Mouse (Mus musculus) neural tube, embryonic 11.5 days (tissue): ENCODE data around the gene Khk. TPM values are rescaled to one million over a fixed set of nuclear protein-coding genes. Genes with fewer than 3 reads are reported as not detected.
A peak's percentile ranks its signal among the peaks of the same experiment; 100 is the strongest.

Experiments used
- ATAC-seq: fragments of 200-750 bp; cut with Nextera tagmentation; 2 replicates; pipeline ENCODE4 v1.8.0; 2017; ENCODE audit warnings: moderate number of reproducible peaks, mild to moderate bottlenecking, moderate TSS enrichment, moderate library complexity; ENCODE audit not compliant: insufficient read depth, low FRiP score, low TSS enrichment
- DNase-seq: peaks from one replicate; pipeline ENCODE4 v3.0.0-alpha.2; 2015; ENCODE audit warnings: low spot score
- H3K27ac ChIP-seq: fragments of 300-500 bp; sonication (generic); 2 replicates; pipeline ENCODE4 v1.5.1; 2014; ENCODE audit warnings: low read depth, mild to moderate bottlenecking, low read length
- H3K27me3 ChIP-seq: fragments of 300-500 bp; sonication (generic); 2 replicates; pipeline ENCODE4 v1.6.1; 2014; ENCODE audit warnings: mild to moderate bottlenecking, low read length, mixed read lengths; ENCODE audit not compliant: control insufficient read depth, insufficient read depth
- H3K36me3 ChIP-seq: fragments of 300-500 bp; sonication (generic); 2 replicates; pipeline ENCODE4 v1.6.1; 2014; ENCODE audit warnings: mild to moderate bottlenecking, low read length, moderate library complexity, mixed read lengths; ENCODE audit not compliant: control insufficient read depth, insufficient read depth
- H3K4me1 ChIP-seq: fragments of 300-500 bp; sonication (generic); 2 replicates; pipeline ENCODE4 v1.6.1; 2014; ENCODE audit warnings: low read length, mixed read lengths; ENCODE audit not compliant: control insufficient read depth, insufficient read depth
- H3K4me2 ChIP-seq: fragments of 300-500 bp; sonication (generic); 2 replicates; pipeline ENCODE4 v1.6.1; 2014; ENCODE audit warnings: low read depth, mild to moderate bottlenecking, moderate library complexity
- H3K4me3 ChIP-seq: fragments of 300-500 bp; sonication (generic); 2 replicates; pipeline ENCODE4 v1.5.1; 2014; ENCODE audit warnings: low read depth, low read length
- H3K9ac ChIP-seq: fragments of 300-500 bp; sonication (generic); 2 replicates; pipeline ENCODE4 v1.6.1; 2014; ENCODE audit warnings: mild to moderate bottlenecking, low read length
- H3K9me3 ChIP-seq: fragments of 300-500 bp; sonication (generic); 2 replicates; pipeline ENCODE4 v1.6.1; 2016; ENCODE audit warnings: low read length; ENCODE audit not compliant: control insufficient read depth
- WGBS: fragments of 180-500 bp; shearing (Covaris S2); extraction: QIAGEN DNeasy Blood & Tissue Kit; methylation state at CpG from one replicate; pipeline ENCODE4 v1.1.7; 2014; 5-methylcytosine and 5-hydroxymethylcytosine counted together
- polyA plus RNA-seq: library from polyadenylated mRNA; unstranded; fragments of >200 nt; fragmentation: Nextera tagmentation; extraction: Ambion mirVana; gene quantifications from 2 replicates; pipeline ENCODE4 v1.2.1, GENCODE M21; 2014

Gene Khk
- polyA plus RNA-seq, 1 experiment from 2014 or later: 9.6 TPM

- Histone ChIP-seq H3K9ac (no peak overlapping the region; the same call in 1 of the 2 replicates), H3K27ac (no peak overlapping the region)
- no peak for ATAC-seq
These were observed 1.4 kb downstream of the Khk start for GRCm38 (mm10) chr5:30922581-30923041.

GRCm38 (mm10) chr5:30923119-30923518 lies 1.9 kb downstream of the Khk start:
- no peak overlapping the region for H3K4me2 ChIP-seq
- no peak overlapping the region for H3K9ac ChIP-seq
- H3K4me3 ChIP-seq: no peak overlapping the region
- no peaks in the 10 kb centered on the region for H3K9me3 ChIP-seq
- WGBS: 90% methylated on average over 6 of the region's 6 CpGs
- no peak overlapping the region for H3K27ac ChIP-seq
- peaks cover 8% of the 10 kb centered on the region for H3K4me1 ChIP-seq
- DNase-seq: no peak
- no peak for ATAC-seq
- H3K27me3 ChIP-seq: no peaks in the 10 kb centered on the region
- H3K36me3 ChIP-seq: peaks cover under 1% of the 10 kb centered on the region; the same call in 1 of the 2 replicates

More at GRCm38 (mm10) chr5:30922581-30923041, 1.4 kb downstream of the Khk start:
- no peaks in the 10 kb centered on the region for H3K27me3 ChIP-seq
- 0 out of 2 replicates have a peak overlapping the region, but pooled peaks have one; percentile 5 for H3K4me2 ChIP-seq
- no peak for DNase-seq
- WGBS: 74% methylated on average over 10 of the region's 10 CpGs
- H3K36me3 ChIP-seq: peaks cover 4% of the 10 kb centered on the region; the same call in 1 of the 2 replicates
- H3K9me3 ChIP-seq: no peaks in the 10 kb centered on the region
- peaks cover 8% of the 10 kb centered on the region for H3K4me1 ChIP-seq
- H3K4me3 ChIP-seq: no peak overlapping the region

GRCm38 (mm10) chr5:30924614-30925013 lies 3.4 kb downstream of the Khk start:
- ATAC-seq: no peak
- WGBS: 81% methylated on average over 8 of the region's 8 CpGs

GRCm38 (mm10) chr5:30925217-30925616 lies 4.0 kb downstream of the Khk start:
- Histone ChIP-seq H3K4me1 (peaks cover 8% of the 10 kb centered on the region), H3K27ac (no peak overlapping the region), H3K4me2 (no peak overlapping the region), H3K4me3 (no peak overlapping the region), H3K9ac (no peak overlapping the region), H3K36me3 (no peaks in the 10 kb centered on the region), H3K9me3 (no peaks in the 10 kb centered on the region), H3K27me3 (no peaks in the 10 kb centered on the region)
- ATAC-seq: no peak
- WGBS: 95% methylated on average over 5 of the region's 5 CpGs
- DNase-seq: no peak

More at GRCm38 (mm10) chr5:30924614-30925013, 3.4 kb downstream of the Khk start:
- H3K27me3 ChIP-seq: no peaks in the 10 kb centered on the region
- H3K4me1 ChIP-seq: peaks cover 8% of the 10 kb centered on the region
- H3K9ac ChIP-seq: no peak overlapping the region
- no peak for DNase-seq
- H3K9me3 ChIP-seq: no peaks in the 10 kb centered on the region
- no peak overlapping the region for H3K27ac ChIP-seq
- H3K36me3 ChIP-seq: no peaks in the 10 kb centered on the region
- no peak overlapping the region for H3K4me2 ChIP-seq
- no peak overlapping the region for H3K4me3 ChIP-seq

- no peak overlapping the region for H3K4me3 ChIP-seq
- 82% methylated on average over 2 of the region's 2 CpGs for WGBS
- ATAC-seq: no peak
- no peak for DNase-seq
- no peaks in the 10 kb centered on the region for H3K36me3 ChIP-seq
- H3K9ac ChIP-seq: no peak overlapping the region
- no peaks in the 10 kb centered on the region for H3K27me3 ChIP-seq
- no peaks in the 10 kb centered on the region for H3K9me3 ChIP-seq
- peaks cover 8% of the 10 kb centered on the region for H3K4me1 ChIP-seq
- H3K4me2 ChIP-seq: no peak overlapping the region
- no peak overlapping the region for H3K27ac ChIP-seq
These were observed 4.8 kb downstream of the Khk start for GRCm38 (mm10) chr5:30926073-30926472.

GRCm38 (mm10) chr5:30927945-30928529 lies 6.8 kb downstream of the Khk start:
- no peak overlapping the region for H3K4me3 ChIP-seq
- H3K4me1 ChIP-seq: no peaks in the 10 kb centered on the region
- H3K36me3 ChIP-seq: no peaks in the 10 kb centered on the region
- H3K4me2 ChIP-seq: peak overlapping the region; percentile 29
- 41% methylated on average over 7 of the region's 7 CpGs for WGBS
- DNase-seq (no peak), ATAC-seq (0 out of 2 replicates have a peak, but pooled peaks have one; percentile 41)
- H3K27me3 ChIP-seq: no peaks in the 10 kb centered on the region
- no peak overlapping the region for H3K9ac ChIP-seq
- H3K27ac ChIP-seq: no peak overlapping the region
- no peaks in the 10 kb centered on the region for H3K9me3 ChIP-seq

GRCm38 (mm10) chr5:30930121-30930520 lies 8.9 kb downstream of the Khk start:
- 42% methylated on average over 4 of the region's 4 CpGs for WGBS
- no peak overlapping the region for H3K4me3 ChIP-seq
- no peaks in the 10 kb centered on the region for H3K4me1 ChIP-seq
- no peak overlapping the region for H3K9ac ChIP-seq
- ATAC-seq: no peak
- no peak overlapping the region for H3K4me2 ChIP-seq
- H3K27me3 ChIP-seq: no peaks in the 10 kb centered on the region
- H3K36me3 ChIP-seq: no peaks in the 10 kb centered on the region
- peak; percentile 65 for DNase-seq
- no peaks in the 10 kb centered on the region for H3K9me3 ChIP-seq
- no peak overlapping the region for H3K27ac ChIP-seq

- no peaks in the 10 kb centered on the region for H3K4me1 ChIP-seq
- H3K36me3 ChIP-seq: no peaks in the 10 kb centered on the region
- ATAC-seq (no peak), DNase-seq (no peak)
- no peak overlapping the region for H3K9ac ChIP-seq
- no peak overlapping the region for H3K27ac ChIP-seq
- 86% methylated on average over 6 of the region's 6 CpGs for WGBS
- no peak overlapping the region for H3K4me2 ChIP-seq
- no peaks in the 10 kb centered on the region for H3K9me3 ChIP-seq
- H3K27me3 ChIP-seq: no peaks in the 10 kb centered on the region
- H3K4me3 ChIP-seq: no peak overlapping the region
These were observed 9.6 kb downstream of the Khk start for GRCm38 (mm10) chr5:30930846-30931245.

- Histone ChIP-seq H3K27ac (no peak overlapping the region), H3K4me2 (no peak overlapping the region), H3K36me3 (no peaks in the 10 kb centered on the region), H3K4me1 (no peaks in the 10 kb centered on the region), H3K9me3 (no peaks in the 10 kb centered on the region), H3K4me3 (no peak overlapping the region), H3K27me3 (no peaks in the 10 kb centered on the region), H3K9ac (no peak overlapping the region)
- WGBS: 92% methylated on average over 4 of the region's 4 CpGs
- DNase-seq (no peak), ATAC-seq (no peak)
These were observed 10.1 kb downstream of the Khk start for GRCm38 (mm10) chr5:30931378-30931777.
